Mouse (Mus musculus): ENCODE data around the gene Thy1.
A peak's percentile ranks its signal among the peaks of the same experiment; 100 is the strongest.

Gene Thy1

DNA sequence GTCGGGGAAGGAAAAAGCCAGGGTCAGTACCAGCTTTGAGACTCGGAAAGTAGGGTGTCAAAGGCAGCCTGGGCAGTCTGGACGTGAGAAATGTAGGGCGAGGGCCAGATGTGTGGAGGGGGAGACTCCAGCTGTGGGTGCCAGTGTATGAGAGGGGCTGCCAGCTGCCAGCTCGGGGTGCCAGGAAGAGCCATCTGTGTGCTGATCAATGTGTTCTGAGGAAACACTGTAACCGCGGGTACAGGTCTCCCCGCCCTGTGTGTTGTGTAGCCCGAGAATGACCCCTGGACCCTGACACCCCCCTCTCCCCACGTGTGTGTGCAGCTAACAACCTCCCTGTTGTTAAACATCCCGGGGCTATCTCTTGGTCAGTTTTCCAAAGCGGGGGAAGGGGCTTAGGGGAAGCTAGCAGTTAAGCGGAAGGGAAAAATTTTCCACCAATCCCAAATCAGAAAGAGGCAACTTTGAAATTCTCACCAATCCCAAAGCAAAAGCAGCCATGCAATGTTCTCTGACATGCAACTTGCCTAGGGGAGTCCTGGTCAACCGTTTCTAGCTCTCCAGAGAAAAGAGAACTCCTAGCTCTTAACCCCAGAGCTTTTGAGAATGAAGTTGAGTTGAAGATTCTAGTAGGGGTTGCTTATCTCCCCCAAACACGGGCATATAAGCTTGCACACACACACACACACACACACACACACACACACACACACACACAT, 24.2 kb downstream of the Thy1 start:
- DNase-seq (ENCODE audit: low spot score) = no peak

DNA sequence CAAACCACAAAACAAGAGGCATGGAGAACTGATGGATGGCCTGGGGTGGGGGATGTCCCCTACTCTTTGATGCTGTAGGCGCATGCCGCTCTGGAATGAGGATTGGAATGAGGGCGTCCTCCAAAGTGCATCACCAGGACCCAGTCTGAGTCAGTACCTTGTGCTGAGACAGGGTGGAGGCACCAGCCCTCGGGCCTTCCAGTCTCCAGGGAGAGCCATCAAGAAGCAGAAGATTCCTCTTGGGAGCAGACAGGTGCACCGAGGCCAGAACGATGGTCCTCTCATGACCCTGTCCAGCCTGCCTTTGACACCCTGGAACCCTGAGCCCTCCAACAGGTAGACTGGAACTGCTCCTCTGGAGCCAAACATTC, 24.8 kb downstream of the Thy1 start:
- no peak for DNase-seq (ENCODE audit: low spot score)

GRCm38 (mm10) chr9:44069252-44069651, 26.1 kb downstream of the Thy1 start:
- no peak for DNase-seq (ENCODE audit: low spot score)

GRCm38 (mm10) chr9:44070113-44070843, 27.1 kb downstream of the Thy1 start:
- DNase-seq (ENCODE audit: low spot score) = no peak

GRCm38 (mm10) chr9:44070844-44071231, 27.7 kb downstream of the Thy1 start:
- DNase-seq (ENCODE audit: low spot score) = no peak

GRCm38 (mm10) chr9:44071914-44072598, 28.9 kb downstream of the Thy1 start:
- no peak for DNase-seq (ENCODE audit: low spot score)

GRCm38 (mm10) chr9:44072599-44072915, 29.4 kb downstream of the Thy1 start:
- no peak for DNase-seq (ENCODE audit: low spot score)

- no peak for DNase-seq (ENCODE audit: low spot score)
Measured at GRCm38 (mm10) chr9:44073115-44073514, 29.9 kb downstream of the Thy1 start.

DNA sequence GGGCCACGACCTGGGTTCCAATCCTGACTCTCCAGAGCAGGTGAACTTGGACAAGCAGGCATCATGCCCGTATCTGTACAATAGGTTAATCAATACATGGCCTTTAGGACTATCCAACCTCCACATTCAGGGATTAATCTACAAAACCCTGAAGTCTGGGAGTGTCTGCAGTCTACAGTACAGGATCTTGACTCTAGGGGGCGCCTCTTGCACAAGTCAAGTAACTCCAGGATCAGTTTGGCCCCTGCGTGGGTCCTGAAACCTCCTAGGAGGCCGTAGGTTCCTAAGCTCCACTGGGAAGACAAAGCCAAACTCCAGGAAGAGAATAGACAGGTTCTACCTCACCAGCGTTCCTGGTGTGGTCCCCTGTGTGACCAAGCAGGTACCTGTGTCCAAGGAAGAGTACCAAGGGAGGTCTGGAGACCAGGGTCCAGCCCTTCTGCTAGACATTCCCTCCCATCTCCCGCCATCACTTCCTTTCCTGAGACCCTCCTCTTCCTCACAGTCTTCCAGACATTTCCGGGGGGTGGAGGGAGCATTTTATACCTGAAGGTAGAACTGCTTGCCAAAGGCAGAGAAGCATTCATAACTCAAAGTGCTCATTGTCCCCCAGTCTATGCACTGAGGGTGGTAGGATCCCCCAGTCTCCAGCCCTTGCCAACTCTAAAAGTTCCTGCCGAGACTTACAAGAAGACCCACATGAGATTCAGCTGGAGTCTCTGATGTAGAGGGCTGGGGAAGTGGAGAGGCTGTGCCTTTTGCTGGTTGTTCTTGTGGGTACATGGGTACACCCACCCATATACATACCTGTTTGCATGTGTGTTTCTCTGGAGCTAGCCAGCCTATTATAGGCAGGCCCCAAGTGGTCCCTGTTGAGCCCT, 31.5 kb downstream of the Thy1 start:
- no peak for DNase-seq (ENCODE audit: low spot score)

GRCm38 (mm10) chr9:44075276-44075995, 32.3 kb downstream of the Thy1 start:
- DNase-seq (ENCODE audit: low spot score) = no peak

DNA sequence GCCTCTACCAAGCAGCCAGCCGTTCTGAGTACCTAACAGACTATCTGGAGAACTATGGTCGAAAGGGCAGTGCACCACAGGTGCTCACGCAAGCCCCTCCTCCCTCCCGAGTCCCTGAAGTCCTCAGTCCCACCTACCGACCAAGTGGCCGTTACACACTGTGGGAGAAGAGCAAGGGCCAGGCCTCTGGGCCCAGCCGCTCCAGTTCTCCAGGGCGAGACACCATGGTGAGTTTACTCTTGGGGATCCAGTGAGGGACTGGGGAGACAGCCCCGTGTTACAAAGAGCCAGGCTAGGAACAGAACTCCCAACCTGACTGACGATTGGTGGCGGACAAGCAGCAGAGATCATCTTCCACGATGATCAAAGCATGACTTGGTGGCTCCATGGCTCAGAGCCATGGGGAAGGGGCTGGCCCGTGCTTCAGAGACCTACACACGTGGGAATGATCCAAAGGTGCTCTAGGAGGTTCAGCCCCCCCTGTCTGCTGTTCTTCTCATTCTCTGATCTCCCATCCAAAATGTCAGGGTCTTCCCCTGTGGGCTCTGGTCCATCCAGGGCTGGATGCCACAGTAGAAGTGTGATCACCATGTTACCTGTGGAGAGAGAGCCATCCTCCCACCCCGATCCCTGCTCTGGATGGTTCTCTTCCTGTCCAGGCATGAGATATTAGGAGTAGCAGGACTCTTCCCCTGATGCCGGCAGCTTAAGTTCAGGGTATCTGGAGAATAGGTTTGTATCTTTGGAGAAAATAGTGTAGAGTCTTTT, 33.0 kb downstream of the Thy1 start:
- no peak for DNase-seq (ENCODE audit: low spot score)

DNA sequence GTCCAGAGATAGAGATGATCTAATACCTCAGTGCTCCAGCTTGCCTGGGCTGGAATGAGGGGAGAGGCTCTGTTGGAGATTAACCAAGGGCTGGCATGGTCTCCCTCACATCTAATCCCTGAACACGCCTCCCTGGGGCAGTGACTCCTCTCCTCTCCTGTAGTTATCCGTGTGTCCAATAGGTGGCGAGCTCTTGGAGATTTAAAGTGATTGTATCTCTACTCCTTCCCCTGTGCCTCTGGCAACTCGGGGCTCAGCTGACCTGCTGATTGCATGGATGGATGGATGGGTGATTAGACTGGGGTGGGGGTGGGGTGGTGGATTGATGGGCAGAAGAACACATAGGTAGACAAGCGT, 33.6 kb downstream of the Thy1 start:
- no peak for DNase-seq (ENCODE audit: low spot score)

DNA sequence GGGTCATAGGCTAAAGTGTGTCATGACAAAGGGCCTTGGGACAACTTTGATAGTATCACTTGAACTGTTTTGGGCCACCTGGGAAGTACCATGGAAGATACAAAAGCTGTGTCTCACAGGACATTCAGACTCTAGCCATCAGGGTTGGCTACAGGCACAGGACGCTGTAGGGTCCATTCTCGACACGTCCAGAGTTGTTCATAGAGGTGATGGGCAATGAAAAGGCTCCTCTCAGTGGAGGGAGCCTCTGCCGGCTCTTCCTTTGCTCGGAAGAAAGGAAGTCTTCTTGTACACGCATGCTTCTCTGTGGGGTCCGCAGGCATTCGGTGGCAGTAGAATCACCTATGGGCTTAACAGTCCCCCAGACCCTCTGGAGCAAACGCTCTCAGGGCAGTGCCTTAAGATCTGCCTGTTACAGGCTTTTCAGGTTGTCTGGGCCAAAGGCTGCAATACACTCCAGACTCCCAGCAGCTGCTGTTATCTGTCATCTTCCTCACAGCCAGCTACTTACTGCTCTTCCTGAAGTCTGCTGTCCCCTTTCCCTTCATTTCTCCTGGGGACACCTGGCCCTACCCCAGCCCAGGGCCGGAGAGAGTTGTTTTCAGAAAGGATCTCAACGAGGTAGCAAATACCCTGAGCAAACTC, 34.2 kb downstream of the Thy1 start:
- DNase-seq (ENCODE audit: low spot score) = no peak

DNA sequence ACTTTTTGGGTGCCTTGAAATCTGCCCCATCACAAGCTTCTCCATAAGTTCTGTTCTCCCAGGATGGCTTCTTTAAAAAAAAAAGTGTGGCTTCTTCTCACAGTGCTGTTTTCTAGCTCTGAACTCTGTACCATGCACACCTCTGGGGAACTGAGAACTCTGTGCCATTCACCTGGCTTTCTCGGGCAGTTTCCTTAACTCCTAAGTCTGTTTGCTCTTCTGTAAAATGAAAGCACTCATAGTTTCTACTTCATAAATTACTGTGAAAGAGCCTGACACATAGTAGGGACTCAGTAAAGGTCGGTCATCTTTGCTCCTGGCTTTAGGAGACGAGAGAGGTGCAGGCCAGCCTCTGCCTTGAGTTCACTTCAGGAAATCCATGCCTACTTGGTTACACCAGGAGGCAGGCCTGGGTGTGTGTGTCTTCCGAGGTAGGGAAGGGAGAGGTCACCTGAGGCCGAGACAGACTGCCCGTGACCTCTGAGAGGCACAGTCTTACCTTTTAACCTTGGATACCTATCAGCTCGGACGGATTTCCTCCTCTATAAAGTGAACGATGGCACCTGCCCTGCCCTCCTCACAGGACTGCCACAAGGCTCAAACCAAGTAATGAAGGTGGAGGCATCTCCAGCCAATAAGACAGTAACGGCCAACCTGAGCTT, 35.1 kb downstream of the Thy1 start:
- DNase-seq (ENCODE audit: low spot score) = no peak

DNA sequence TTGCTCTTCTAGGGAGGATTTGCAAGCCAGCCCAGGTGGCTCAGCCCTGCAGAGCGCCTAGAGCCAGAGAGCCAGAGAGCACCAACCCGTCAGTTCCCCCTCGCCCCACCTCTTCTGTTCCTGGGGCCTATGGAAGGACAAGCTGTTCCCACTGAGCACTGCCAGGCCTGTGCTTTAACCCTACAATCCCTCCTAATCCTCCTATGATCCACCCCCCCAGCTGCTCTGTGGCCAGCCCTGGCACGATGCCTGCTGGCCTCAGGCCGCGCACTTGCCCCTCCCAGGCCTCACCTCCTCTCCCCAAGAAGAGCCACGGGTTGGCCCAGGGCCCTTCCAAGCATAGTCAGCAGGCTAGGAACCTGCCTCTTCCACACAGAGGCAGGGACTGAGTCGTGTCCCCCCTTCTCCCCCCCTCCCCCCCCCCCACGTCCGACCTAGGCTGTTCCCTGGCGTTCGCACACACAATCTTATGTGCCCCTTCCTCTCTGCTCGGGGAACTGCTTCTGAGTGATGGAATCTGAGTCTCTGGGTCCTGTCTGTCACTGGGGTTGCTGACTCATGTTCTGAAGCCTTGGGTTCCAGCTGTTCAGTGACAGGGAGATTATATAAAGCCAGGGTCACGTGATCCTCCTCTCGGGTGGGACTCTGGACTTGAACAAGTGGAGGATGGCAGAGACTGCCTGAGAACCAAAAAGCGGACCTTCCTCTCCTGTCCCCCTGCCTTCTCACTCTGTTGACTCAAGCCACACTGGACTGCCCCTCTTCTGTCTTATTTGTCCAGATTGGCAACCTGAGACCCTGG, 36.0 kb downstream of the Thy1 start:
- DNase-seq (ENCODE audit: low spot score) = peak; percentile 84

DNA sequence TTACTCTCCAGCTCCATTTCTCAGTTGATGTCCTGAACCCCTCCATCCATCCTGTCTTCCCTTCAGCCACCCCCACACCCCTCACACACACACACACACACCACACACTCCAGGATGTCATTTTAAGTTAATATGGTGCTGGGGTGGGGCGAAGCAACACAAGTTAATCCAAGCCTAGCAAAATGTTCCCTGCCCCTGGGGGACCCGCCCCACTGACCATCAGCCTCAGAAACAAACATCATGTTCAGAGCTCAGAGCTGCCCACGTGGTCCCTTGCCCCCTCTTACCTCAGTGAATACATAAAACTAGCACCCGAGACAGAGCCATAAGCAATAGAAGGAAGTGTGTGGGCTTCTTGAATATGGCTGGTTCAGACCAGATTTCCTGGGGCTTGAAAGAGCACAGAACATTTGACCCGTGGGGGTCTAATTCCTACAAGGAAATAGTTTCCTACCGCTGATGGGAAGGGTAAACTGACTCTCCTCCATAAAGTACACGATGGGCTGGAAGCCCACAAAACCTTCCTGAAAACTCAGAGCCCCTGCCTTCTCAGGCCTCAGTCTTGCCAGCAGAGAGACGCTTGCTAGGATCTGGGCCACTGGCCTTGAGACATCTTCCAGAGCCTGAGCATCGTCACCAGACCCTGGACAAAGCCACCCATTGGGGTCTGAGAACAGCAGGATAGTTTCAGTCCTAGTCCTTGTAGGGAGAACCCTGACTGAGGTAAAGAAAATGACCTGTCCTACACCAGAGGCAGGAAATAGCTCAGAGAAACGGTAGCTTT, 37.0 kb downstream of the Thy1 start:
- no peak for DNase-seq (ENCODE audit: low spot score)

- DNase-seq (ENCODE audit: low spot score) = no peak
Measured at GRCm38 (mm10) chr9:44080953-44081352, 37.8 kb downstream of the Thy1 start.

- no peak for DNase-seq (ENCODE audit: low spot score)
Measured at GRCm38 (mm10) chr9:44081581-44081980, 38.4 kb downstream of the Thy1 start.

Data from testis, postnatal 14 days (tissue).